Mouse (Mus musculus) ES-E14 (cell line): ENCODE results near the gene Mrpl28. TPM values are rescaled to one million over a fixed set of nuclear protein-coding genes. Genes with fewer than 3 reads are reported as not detected.
A peak's percentile ranks its signal among the peaks of the same experiment; 100 is the strongest.

ENCODE experiments used
- DNase-seq: peaks from one replicate; pipeline ENCODE4 v3.0.0-alpha.2; 2013; ENCODE audit warnings: low read depth, low spot score
- H3K27ac ChIP-seq: 2 replicates; pipeline ENCODE4 v1.5.1; 2012; ENCODE audit warnings: low read depth, mild to moderate bottlenecking, low read length, moderate library complexity, mixed read lengths; ENCODE audit not compliant: poor library complexity, insufficient read depth, severe bottlenecking
- H3K36me3 ChIP-seq: 2 replicates; pipeline ENCODE4 v1.6.1; 2012; ENCODE audit warnings: mild to moderate bottlenecking, low read length, moderate library complexity, mixed read lengths; ENCODE audit not compliant: control insufficient read depth, poor library complexity, insufficient read depth, severe bottlenecking
- H3K4me1 ChIP-seq, 2 experiments: fragments of 150-350 bp in 1 of 2; sonication (generic) in 1 of 2; 2 replicates each; pipeline ENCODE4 v1.6.1; 2012; ENCODE audit warnings: low read length in 2 of 2, mild to moderate bottlenecking in 1 of 2, mixed read lengths in 1 of 2; ENCODE audit not compliant: control insufficient read depth in 2 of 2, insufficient read depth in 2 of 2, poor library complexity in 1 of 2
- H3K4me3 ChIP-seq, 2 experiments: fragments of 150-350 bp in 1 of 2; sonication (generic) in 1 of 2; 2 replicates each; pipeline ENCODE4 v1.5.1; 2012; ENCODE audit warnings: low read length in 2 of 2, low read depth in 1 of 2, mild to moderate bottlenecking in 1 of 2, mixed read lengths in 1 of 2; ENCODE audit not compliant: insufficient read depth in 1 of 2, poor library complexity in 1 of 2, severe bottlenecking in 1 of 2
- H3K9ac ChIP-seq: 2 replicates; pipeline ENCODE4 v1.6.1; 2012; ENCODE audit warnings: low read depth, mild to moderate bottlenecking, low read length, mixed read lengths; ENCODE audit not compliant: poor library complexity, insufficient read depth, severe bottlenecking
- H3K9me3 ChIP-seq: fragments of 150-350 bp; sonication (generic); 2 replicates; pipeline ENCODE4 v1.6.1; 2012; ENCODE audit warnings: low read depth, mild to moderate bottlenecking, low read length; ENCODE audit not compliant: control insufficient read depth, insufficient read depth
- CHD2 ChIP-seq: IDR thresholded peaks from 2 replicates; pipeline ENCODE4 v1.6.1; 2014; ENCODE audit warnings: mild to moderate bottlenecking, low read depth, low read length, inconsistent platforms
- HCFC1 ChIP-seq: IDR thresholded peaks from 2 replicates; pipeline ENCODE4 v1.6.1; 2012; ENCODE audit warnings: low read length, inconsistent platforms, borderline replicate concordance; ENCODE audit not compliant: insufficient read depth
- MAFK ChIP-seq: IDR thresholded peaks from 2 replicates; pipeline ENCODE4 v1.6.1; 2014; ENCODE audit warnings: mild to moderate bottlenecking, low read depth, low read length, inconsistent platforms; ENCODE audit not compliant: insufficient read depth
- ZC3H11A ChIP-seq: IDR thresholded peaks from 2 replicates; pipeline ENCODE4 v1.6.1; 2012; ENCODE audit warnings: low read depth, mild to moderate bottlenecking, inconsistent platforms, low read length, borderline replicate concordance
- ZNF384 ChIP-seq: IDR thresholded peaks from 2 replicates; pipeline ENCODE4 v1.6.1; 2012; ENCODE audit warnings: low read depth, low read length, inconsistent platforms
- in situ Hi-C, 2 experiments: fragments of 600-800 bp; cut with MboI; formaldehyde crosslinking; loops; one replicate each; pipeline ENCODE4 v1.15.1; 2025; ENCODE audit warnings: low sequenced_read_pairs in 2 of 2, inconsistent platforms in 1 of 2; ENCODE audit not compliant: unreplicated experiment in 2 of 2
- total RNA-seq: library from RNA; depleted of rRNA; stranded (reverse); fragments of 300-350 nt; gene quantifications from 2 replicates; pipeline ENCODE4 v1.2.3, GENCODE M21; 2012

The Mrpl28 gene
- total RNA-seq, 1 experiment, result 154 TPM

GRCm38 (mm10) chr17:26087059-26087564 is 36.2 kb upstream of the Mrpl28 start:
- in situ Hi-C loops, result no loop called here
- H3K4me3 ChIP-seq, result no peak overlapping the region
- H3K9ac ChIP-seq, result no peak overlapping the region
- no peaks in the 10 kb centered on the region; a peak in 1 of 4 replicates for H3K4me1 ChIP-seq
- no peak for DNase-seq
- peaks cover 17% of the 10 kb centered on the region; the same call in 1 of the 2 replicates for H3K36me3 ChIP-seq
- TF ChIP-seq ZNF384, result no peak
- no peak for TF ChIP-seq ZC3H11A
- no peak for TF ChIP-seq CHD2
- H3K27ac ChIP-seq, result no peak overlapping the region
- H3K9me3 ChIP-seq, result no peaks in the 10 kb centered on the region

DNA sequence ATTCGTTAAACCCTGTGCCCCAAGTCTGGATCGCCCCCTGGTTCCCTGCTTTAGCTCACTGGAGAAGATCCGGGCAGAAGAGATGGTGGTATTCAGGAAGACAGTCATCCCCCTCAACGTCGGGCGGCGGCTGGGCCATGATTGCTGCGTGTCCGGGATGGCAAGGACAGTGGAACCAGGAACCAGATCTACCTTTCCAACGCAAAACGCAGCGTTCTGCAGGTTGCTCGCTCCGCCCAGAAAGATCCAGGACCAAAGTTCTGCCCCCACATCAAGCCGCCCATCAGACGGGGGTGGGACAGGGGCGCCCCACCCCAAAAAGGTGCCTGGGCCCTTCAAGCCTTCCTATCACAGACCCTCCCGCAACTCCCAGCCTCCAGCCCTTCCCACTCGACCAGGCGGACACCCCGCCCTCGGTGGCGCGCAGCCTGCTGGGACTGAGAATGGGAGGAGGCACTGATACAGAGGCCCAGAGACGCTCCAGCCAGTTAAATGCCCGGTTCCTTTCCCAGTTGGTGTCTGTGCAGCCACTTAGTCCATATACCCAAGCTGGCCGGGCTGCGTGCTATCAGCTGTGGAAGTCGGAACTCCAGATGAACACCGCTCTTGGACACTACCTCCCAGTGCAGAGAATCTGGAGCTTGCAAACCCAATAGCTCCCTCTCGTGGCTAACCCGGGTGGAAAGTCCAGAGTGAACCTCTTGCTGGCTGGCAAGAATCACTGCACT is 33.2 kb upstream of the Mrpl28 start, which contains the start of gene Decr2:
Gene Decr2 (minus strand): TSS at position 433 of the 728 bp plus-strand sequence.
- peak within 1 kb of the TSS; percentile 60 for H3K9ac ChIP-seq
- peak within 1 kb of the TSS; percentile 38; the same call in 1 of the 2 replicates for H3K27ac ChIP-seq
- no peaks in the 10 kb centered on the region for H3K9me3 ChIP-seq
- peaks cover 29% of the 10 kb centered on the region for H3K36me3 ChIP-seq
- 0 out of 2 replicates have a peak, but pooled peaks have one; percentile 13 for TF ChIP-seq ZNF384
- TF ChIP-seq ZC3H11A, result no peak
- in situ Hi-C loops, result no loop called here
- H3K4me3 ChIP-seq, result peak within 1 kb of the TSS; percentile 61 to 76
- H3K4me1 ChIP-seq, result peaks cover 0 to 5% of the 10 kb centered on the region in 2 experiments; a peak in 2 of 4 replicates
- peak; percentile 93 for DNase-seq

DNA sequence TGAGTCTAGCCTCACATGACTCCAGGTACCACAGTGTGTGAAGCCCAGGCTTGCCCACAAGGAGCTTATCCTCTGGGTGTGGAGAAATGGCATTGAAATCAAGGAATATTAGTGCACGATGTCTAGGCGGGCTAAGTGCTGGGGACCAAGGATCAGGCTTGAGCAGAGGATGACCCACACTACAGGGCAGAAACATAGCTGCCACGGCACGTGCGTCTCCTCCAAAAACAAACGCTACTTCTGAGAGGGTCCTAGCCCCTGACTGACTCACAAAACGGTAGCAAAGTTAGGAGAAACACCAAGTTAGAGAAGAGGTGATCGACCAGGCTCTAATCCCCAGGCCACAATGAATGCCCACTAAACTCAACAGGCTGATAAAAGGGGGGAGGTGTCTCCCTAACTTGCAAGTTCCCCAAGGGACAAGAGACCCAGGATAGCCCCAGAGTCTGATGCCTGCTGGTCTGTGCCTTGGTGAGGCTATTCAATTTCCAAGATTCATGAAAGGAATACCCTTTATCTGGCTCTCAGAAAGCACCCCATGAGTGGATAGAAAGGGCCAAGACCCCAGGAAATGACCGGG is 28.7 kb upstream of the Mrpl28 start:
- Histone ChIP-seq H3K9ac (peak overlapping the region; percentile 89), H3K27ac (peak overlapping the region; percentile 37; the same call in 1 of the 2 replicates), H3K4me1 (peaks cover 0 to 5% of the 10 kb centered on the region in 2 experiments; a peak in 1 of 4 replicates), H3K4me3 (peak overlapping the region; percentile 76 to 86), H3K36me3 (peaks cover 25% of the 10 kb centered on the region), H3K9me3 (no peaks in the 10 kb centered on the region)
- in situ Hi-C loops, result no loop called here
- no peak for DNase-seq
- no peak for TF ChIP-seq ZNF384
- no peak for TF ChIP-seq HCFC1
- no peak for TF ChIP-seq ZC3H11A
- TF ChIP-seq MAFK, result no peak

DNA sequence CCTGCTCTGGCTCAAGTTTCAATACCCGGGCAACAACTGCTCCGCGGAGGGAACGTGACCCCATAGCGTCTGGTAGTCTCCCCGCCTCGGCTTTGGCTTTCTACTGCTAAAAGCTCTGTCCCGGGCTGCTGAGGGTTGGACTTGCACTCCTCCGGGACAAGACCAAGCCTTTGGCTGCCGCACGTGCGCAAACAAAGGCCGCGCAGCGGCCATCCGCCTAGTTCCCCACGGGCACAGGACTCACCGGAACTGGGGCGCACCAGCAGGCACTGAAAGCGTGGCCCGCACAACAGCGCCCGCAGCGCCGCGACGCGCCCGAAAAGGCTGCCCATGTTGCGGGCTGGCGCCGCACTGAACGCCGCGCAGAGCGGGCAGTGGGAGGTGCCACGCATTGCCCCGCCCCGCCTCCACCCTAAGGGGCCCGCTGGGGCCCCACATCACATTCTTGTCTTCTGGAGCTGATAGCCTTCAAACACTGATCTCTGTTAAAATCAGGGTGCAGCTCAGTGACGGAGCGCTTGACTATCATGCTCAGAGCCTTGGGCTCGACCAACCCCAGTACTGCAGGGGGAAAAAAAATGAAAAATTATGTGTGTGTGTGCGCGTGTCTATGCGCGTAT is 28.1 kb upstream of the Mrpl28 start, which contains the start of gene Nme4:
Gene Nme4 (minus strand): TSS at position 482 of the 620 bp plus-strand sequence.
- H3K36me3 ChIP-seq, result peaks cover 25% of the 10 kb centered on the region
- peak within 1 kb of the TSS; percentile 76 to 86 for H3K4me3 ChIP-seq
- TF ChIP-seq ZNF384 (no peak), HCFC1 (peak; percentile 57; the same call in 1 of the 2 replicates), ZC3H11A (no peak)
- peaks cover 0 to 5% of the 10 kb centered on the region in 2 experiments; a peak in 1 of 4 replicates for H3K4me1 ChIP-seq
- peak within 1 kb of the TSS; percentile 89 for H3K9ac ChIP-seq
- no peak for DNase-seq
- H3K27ac ChIP-seq, result peak within 1 kb of the TSS; percentile 37
- H3K9me3 ChIP-seq, result no peaks in the 10 kb centered on the region
- in situ Hi-C loops, result no loop called here
